Mouse (Mus musculus) limb, embryonic 14.5 days (tissue): ENCODE data around the gene Rgs7bp. TPM values are rescaled to one million over a fixed set of nuclear protein-coding genes. Genes with fewer than 3 reads are reported as not detected.
A peak's percentile ranks its signal among the peaks of the same experiment; 100 is the strongest.

Source experiments
- ATAC-seq: fragments of 200-750 bp; cut with Nextera tagmentation; 2 replicates; pipeline ENCODE4 v1.8.0; 2017; ENCODE audit warnings: low read depth, moderate number of reproducible peaks, moderate TSS enrichment; ENCODE audit not compliant: low FRiP score
- DNase-seq: peaks from one replicate; pipeline ENCODE4 v3.0.0-alpha.2; 2015; ENCODE audit warnings: low spot score
- H3K27ac ChIP-seq: fragments of 300-500 bp; sonication (generic); replicated peaks from 2 replicates; pipeline ENCODE4 v1.5.1; 2014; ENCODE audit warnings: low read depth, mild to moderate bottlenecking, low read length, moderate library complexity, mixed read lengths
- H3K27me3 ChIP-seq: fragments of 300-500 bp; sonication (generic); 2 replicates; pipeline ENCODE4 v1.6.1; 2014; ENCODE audit warnings: low read length, mixed read lengths; ENCODE audit not compliant: control insufficient read depth, insufficient read depth
- H3K36me3 ChIP-seq: fragments of 300-500 bp; sonication (generic); 2 replicates; pipeline ENCODE4 v1.6.1; 2014; ENCODE audit warnings: mild to moderate bottlenecking, low read length, moderate library complexity, mixed read lengths; ENCODE audit not compliant: control insufficient read depth, insufficient read depth
- H3K4me1 ChIP-seq: fragments of 300-500 bp; sonication (generic); 2 replicates; pipeline ENCODE4 v1.6.1; 2014; ENCODE audit warnings: antibody characterized with exemption, low read length, mixed read lengths; ENCODE audit not compliant: control insufficient read depth, insufficient read depth
- H3K4me2 ChIP-seq: fragments of 300-500 bp; sonication (generic); replicated peaks from 2 replicates; pipeline ENCODE4 v1.6.1; 2014; ENCODE audit warnings: low read depth, mild to moderate bottlenecking, low read length, moderate library complexity; ENCODE audit not compliant: severe bottlenecking
- H3K4me3 ChIP-seq: fragments of 300-500 bp; sonication (generic); replicated peaks from 2 replicates; pipeline ENCODE4 v1.5.1; 2014; ENCODE audit warnings: low read length
- H3K9ac ChIP-seq: fragments of 300-500 bp; sonication (generic); 2 replicates; pipeline ENCODE4 v1.6.1; 2014; ENCODE audit warnings: mild to moderate bottlenecking, low read depth, low read length, moderate library complexity; ENCODE audit not compliant: severe bottlenecking
- H3K9me3 ChIP-seq: fragments of 300-500 bp; sonication (generic); 2 replicates; pipeline ENCODE4 v1.6.1; 2016; ENCODE audit warnings: low read length; ENCODE audit not compliant: control insufficient read depth
- POLR2A ChIP-seq: fragments of 200-500 bp; IDR thresholded peaks from 2 replicates; pipeline ENCODE4 v1.8.0; 2012; ENCODE audit warnings: inconsistent platforms, mild to moderate bottlenecking, moderate library complexity, borderline replicate concordance; ENCODE audit not compliant: insufficient read depth, insufficient read length; ENCODE audit errors: extremely low read depth
- WGBS: fragments of 180-500 bp; shearing (Covaris S2); extraction: QIAGEN DNeasy Blood & Tissue Kit; methylation state at CpG from one replicate; pipeline ENCODE4 v1.1.7; 2014; 5-methylcytosine and 5-hydroxymethylcytosine counted together
- polyA plus RNA-seq, 2 experiments: library from polyadenylated mRNA; depleted of rRNA in 1 of 2; stranded (reverse) in 1 of 2; unstranded in 1 of 2; fragments of >200 nt; fragmentation: Nextera tagmentation in 1 of 2; extraction: Ambion mirVana in 1 of 2; gene quantifications; 2 replicates each; pipeline versions ENCODE4 v1.2.1 to v1.2.3; 2012 to 2014

Gene Rgs7bp
- polyA plus RNA-seq, 2 experiments, result 3.1 to 4.5 TPM

- Histone ChIP-seq H3K27me3 (no peaks in the 10 kb centered on the region), H3K4me1 (no peaks in the 10 kb centered on the region), H3K4me2 (no peak overlapping the region), H3K9ac (no peak overlapping the region), H3K36me3 (no peaks in the 10 kb centered on the region), H3K4me3 (no peak overlapping the region), H3K9me3 (no peaks in the 10 kb centered on the region), H3K27ac (no peak overlapping the region)
- no peak for DNase-seq
- ATAC-seq, result no peak
- 74% methylated on average over 4 of the region's 4 CpGs for WGBS
- no peak for TF ChIP-seq POLR2A
Observed at GRCm38 (mm10) chr13:104963716-104964115, 91.0 kb downstream of the Rgs7bp start.

GRCm38 (mm10) chr13:104962716-104963411 is 91.9 kb downstream of the Rgs7bp start:
- DNase-seq, result no peak
- Histone ChIP-seq H3K9me3 (no peaks in the 10 kb centered on the region), H3K4me2 (no peak overlapping the region), H3K36me3 (no peaks in the 10 kb centered on the region), H3K4me3 (no peak overlapping the region), H3K27ac (no peak overlapping the region), H3K4me1 (no peaks in the 10 kb centered on the region), H3K27me3 (no peaks in the 10 kb centered on the region), H3K9ac (no peak overlapping the region)
- 50% methylated on average over 11 of the region's 11 CpGs for WGBS
- ATAC-seq, result peak; percentile 71; the same call in 1 of the 2 replicates
- no peak for TF ChIP-seq POLR2A

- Histone ChIP-seq H3K27me3 (no peaks in the 10 kb centered on the region), H3K36me3 (no peaks in the 10 kb centered on the region), H3K4me2 (no peak overlapping the region), H3K4me3 (no peak overlapping the region), H3K9me3 (no peaks in the 10 kb centered on the region), H3K9ac (no peak overlapping the region), H3K4me1 (no peaks in the 10 kb centered on the region), H3K27ac (no peak overlapping the region)
- no peak for TF ChIP-seq POLR2A
- WGBS, result 84% methylated on average over 7 of the region's 7 CpGs
- ATAC-seq, result no peak
- no peak for DNase-seq
Observed at GRCm38 (mm10) chr13:104962166-104962565, 92.6 kb downstream of the Rgs7bp start.

GRCm38 (mm10) chr13:104960951-104961715 is 93.6 kb downstream of the Rgs7bp start:
- H3K27ac ChIP-seq, result no peak overlapping the region
- no peaks in the 10 kb centered on the region for H3K27me3 ChIP-seq
- H3K9ac ChIP-seq, result no peak overlapping the region
- no peak for ATAC-seq
- no peak overlapping the region for H3K4me2 ChIP-seq
- DNase-seq, result no peak
- WGBS, result 75% methylated on average over 14 of the region's 14 CpGs
- H3K4me3 ChIP-seq, result no peak overlapping the region
- H3K4me1 ChIP-seq, result no peaks in the 10 kb centered on the region
- no peak for TF ChIP-seq POLR2A
- H3K36me3 ChIP-seq, result no peaks in the 10 kb centered on the region
- no peaks in the 10 kb centered on the region for H3K9me3 ChIP-seq

GRCm38 (mm10) chr13:104960206-104960928 is 94.4 kb downstream of the Rgs7bp start:
- no peaks in the 10 kb centered on the region for H3K4me1 ChIP-seq
- H3K27ac ChIP-seq, result no peak overlapping the region
- 86% methylated on average over 7 of the region's 7 CpGs for WGBS

More at GRCm38 (mm10) chr13:104960206-104960928, 94.4 kb downstream of the Rgs7bp start:
- DNase-seq (no peak), ATAC-seq (no peak)
- Histone ChIP-seq H3K9me3 (no peaks in the 10 kb centered on the region), H3K27me3 (no peaks in the 10 kb centered on the region), H3K4me2 (no peak overlapping the region), H3K4me3 (no peak overlapping the region), H3K36me3 (no peaks in the 10 kb centered on the region), H3K9ac (no peak overlapping the region)
- no peak for TF ChIP-seq POLR2A
